Mouse (Mus musculus): ENCODE measurements around the gene Traf3.

The Traf3 gene

DNA sequence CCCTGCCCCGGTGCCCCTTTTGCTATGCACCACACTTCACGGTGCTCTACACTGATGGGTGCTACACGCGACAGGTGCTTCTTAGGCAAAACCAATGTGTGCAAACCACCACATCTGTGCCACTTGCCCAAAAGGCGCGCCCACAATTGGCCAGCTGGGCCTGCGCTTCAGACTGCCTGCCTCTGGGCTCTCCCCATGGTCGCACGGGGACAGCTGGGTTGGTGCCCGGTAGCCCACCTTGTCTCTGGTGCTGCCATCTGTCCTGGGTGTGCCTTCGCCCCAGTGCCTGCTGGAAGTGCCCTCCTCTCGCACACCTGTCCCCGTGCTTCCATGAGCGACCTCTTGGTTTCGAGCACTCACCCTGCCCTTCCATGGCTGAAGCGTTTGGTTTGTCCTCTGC, 97.5 kb downstream of the Traf3 start:
- no peak for DNase-seq (ENCODE audit: low spot score)

- DNase-seq (ENCODE audit: low spot score) = no peak
Measured at GRCm38 (mm10) chr12:111265212-111265611, 99.0 kb downstream of the Traf3 start.

- no peak for DNase-seq (ENCODE audit: low spot score)
Measured at GRCm38 (mm10) chr12:111266592-111266991, 100.4 kb downstream of the Traf3 start.

GRCm38 (mm10) chr12:111267673-111268325, 101.6 kb downstream of the Traf3 start:
- DNase-seq (ENCODE audit: low spot score) = no peak

DNA sequence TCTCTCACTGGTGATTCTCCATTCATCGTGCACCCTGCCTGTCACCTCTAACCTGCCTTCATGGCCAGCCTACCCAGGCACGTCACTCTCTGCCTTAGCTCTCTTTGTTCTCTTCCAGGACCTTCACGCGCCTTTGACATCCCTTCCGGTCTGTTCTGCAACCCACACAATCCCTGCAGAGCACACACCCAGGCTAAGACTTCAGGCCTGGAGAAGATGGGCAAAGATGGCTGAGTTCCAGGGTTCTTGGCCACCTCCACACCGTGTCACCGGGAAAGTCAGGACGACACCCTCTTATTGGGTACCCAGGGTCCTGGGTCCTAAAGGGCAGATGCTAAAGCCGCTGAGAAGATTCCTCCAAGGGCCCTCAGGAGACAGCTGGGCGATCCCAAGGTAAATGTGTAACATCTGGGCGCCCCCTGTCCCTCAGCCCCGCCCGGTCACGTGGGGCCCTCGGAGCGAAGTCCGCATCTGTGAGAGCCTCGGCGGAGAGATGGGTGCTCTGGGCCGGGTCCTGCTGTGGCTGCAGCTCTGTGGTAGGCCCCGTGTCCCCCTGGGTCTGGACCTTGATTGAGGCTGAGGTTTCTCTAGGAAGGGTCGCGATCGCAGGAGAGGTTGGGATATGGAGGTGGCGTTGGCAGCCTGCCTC, 104.6 kb downstream of the Traf3 start, which contains the start of gene Amn:
Amn (plus strand) TSS at position 467 of the 649 bp plus-strand sequence.
- no peak for DNase-seq (ENCODE audit: low spot score)

DNA sequence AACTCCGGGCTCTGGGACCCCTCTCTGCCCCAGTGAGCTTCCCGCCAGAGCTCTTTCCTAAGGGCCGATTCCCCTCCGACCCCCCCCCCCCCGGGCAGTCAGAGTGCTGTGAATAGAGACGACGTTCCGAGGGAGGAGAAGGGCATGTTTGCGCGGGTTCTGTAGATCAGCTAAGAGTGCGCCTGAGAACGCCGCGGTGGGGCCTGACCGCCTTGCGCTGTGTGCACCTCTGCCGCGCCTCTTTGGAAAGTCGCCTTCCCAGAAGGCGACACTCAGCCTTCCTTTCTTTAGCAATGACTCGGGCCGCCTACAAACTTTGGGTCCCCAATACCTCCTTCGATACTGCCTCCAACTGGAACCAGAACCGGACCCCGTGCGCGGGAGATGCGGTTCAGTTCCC, 105.2 kb downstream of the Traf3 start:
- DNase-seq (ENCODE audit: low spot score) = no peak

GRCm38 (mm10) chr12:111271966-111272365, 105.8 kb downstream of the Traf3 start:
- DNase-seq (ENCODE audit: low spot score) = no peak

- DNase-seq (ENCODE audit: low spot score) = peak; percentile 73
Measured at GRCm38 (mm10) chr12:111272420-111272819, 106.2 kb downstream of the Traf3 start.

DNA sequence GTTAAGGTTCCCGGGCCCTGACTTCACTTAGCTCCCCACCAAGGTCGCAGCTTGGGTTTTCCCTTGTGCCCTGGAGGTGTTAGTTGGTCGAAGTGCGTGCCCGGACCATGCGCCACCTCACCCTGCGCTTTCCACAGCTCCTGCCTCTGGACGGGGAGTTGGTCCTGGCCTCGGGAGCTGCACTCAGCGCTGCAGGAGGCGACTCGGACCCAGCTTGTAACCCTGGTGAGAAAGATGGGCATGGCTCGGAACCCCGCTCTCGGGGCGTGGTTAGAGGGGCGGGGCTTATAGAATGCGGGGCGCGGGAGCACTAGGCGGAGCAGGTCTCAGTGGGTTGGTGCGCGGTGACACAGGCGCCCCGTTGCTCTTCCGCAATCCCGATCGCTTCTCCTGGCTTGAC, 107.8 kb downstream of the Traf3 start:
- no peak for DNase-seq (ENCODE audit: low spot score)

DNA sequence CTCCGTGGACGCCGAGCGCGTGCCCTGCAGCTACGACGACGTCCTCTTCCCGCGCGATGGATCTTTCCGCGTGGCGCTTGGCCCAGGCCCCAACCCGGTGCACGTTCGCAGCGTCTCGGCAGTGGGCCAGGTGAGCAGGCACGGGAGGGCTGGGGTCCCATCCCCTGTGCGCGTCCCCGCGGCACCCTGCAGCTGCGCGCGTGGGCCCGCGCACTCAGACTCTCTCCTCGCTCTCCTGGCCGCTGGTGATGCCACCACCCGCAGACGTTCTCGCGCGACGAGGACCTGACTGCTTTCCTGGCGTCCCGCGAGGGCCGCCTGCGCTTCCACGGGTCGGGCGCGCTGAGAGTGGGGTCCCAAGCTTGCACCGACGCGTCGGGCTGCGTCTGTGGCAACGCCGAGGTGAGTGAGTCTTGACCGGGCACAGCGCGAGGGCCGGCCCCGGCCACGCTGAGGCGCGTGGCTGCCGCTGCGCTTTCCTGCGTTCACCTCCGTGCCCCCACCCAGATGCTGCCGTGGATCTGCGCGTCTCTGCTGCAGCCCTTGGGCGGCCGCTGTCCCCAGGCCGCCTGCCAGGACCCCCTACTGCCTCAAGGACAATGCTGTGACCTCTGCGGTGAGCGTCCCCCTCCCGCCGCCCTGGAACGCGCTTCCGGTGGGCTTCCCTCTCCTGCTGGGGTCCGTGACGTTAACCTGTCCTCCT, 108.4 kb downstream of the Traf3 start:
- DNase-seq (ENCODE audit: low spot score) = no peak

GRCm38 (mm10) chr12:111275150-111275841, 109.1 kb downstream of the Traf3 start:
- peak; percentile 42 for DNase-seq (ENCODE audit: low spot score)

DNA sequence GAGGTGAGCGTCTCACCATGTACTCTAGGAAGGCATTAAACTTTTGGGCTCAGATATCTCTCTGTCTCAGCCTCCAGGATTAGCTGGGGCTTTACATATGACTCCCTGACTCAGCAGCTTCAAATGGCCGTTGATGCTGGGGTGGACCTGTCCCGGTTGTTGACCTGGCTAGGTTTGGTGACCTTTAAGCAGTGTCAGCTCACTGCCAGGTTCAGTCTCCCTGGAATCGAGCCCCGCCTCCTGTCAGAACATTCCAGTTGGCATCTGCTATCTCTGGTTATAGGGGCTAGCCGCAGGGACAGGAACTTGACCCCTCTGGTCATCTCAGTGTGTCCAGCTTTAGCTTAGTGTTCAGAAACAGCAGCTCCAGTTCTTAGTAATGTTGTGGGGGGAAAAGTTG, 110.2 kb downstream of the Traf3 start:
- no peak for DNase-seq (ENCODE audit: low spot score)

DNA sequence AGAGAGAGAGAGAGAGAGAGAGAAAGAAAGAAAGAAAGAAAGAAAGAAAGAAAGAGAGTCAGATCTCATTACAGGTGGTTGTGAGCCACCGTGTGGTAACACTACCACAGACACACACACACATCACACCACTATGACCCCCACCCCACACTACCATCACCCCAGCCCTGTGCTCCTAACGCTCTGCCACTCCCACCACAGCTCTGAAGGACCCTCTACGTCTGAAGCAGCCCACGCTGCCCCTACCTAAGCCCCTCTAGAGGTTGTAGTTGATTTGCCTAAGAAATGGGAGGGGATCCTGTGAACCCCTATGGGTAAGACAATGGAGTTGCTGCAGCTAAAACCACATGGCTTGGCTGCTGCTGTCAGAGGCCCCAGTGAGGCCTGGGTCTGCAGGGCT, 117.4 kb downstream of the Traf3 start:
- no peak for DNase-seq (ENCODE audit: low spot score)

DNA sequence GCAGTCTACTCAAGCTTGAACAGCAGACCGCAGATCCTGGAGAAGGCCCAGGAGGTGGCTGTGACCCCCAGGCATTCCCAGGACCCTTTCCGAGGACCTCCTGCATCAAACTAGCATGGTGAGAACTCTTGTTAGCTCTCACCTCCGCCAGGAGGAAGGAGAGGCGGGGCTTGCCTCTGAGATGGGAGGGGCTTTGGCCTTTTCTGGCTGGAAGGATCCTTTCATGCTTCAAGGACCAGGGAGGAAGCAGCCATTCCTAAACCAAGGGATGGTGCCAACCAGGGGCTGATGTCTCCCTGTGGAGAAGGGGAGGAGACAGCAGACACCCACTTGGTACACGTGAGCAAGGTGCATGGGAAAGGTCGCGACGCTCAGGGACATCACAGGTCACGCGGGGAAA, 118.4 kb downstream of the Traf3 start:
- no peak for DNase-seq (ENCODE audit: low spot score)

DNA sequence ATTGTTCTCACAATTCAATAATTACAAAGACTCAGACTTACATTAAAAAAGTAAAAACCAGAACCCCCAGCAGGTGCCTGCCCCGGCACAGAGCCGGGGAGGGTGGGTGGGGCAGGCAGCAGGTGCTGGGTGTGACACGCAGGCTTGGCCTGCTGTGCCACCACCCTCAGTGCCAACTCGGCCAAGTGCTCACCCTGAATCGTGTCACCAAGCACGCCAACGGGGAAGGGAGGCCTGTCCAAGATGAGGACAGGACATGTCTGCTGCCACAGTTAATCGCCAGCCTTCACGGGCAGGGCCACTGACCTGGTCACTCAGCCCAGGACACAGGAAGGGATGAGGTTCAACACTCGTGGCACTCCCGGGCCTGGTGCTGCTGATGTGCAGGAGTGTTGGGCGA, 126.9 kb downstream of the Traf3 start:
- DNase-seq (ENCODE audit: low spot score) = no peak

- no peak for DNase-seq (ENCODE audit: low spot score)
Measured at GRCm38 (mm10) chr12:111301322-111302017, 135.3 kb downstream of the Traf3 start.

- DNase-seq (ENCODE audit: low spot score) = no peak
Measured at GRCm38 (mm10) chr12:111302018-111302345, 135.8 kb downstream of the Traf3 start.

DNA sequence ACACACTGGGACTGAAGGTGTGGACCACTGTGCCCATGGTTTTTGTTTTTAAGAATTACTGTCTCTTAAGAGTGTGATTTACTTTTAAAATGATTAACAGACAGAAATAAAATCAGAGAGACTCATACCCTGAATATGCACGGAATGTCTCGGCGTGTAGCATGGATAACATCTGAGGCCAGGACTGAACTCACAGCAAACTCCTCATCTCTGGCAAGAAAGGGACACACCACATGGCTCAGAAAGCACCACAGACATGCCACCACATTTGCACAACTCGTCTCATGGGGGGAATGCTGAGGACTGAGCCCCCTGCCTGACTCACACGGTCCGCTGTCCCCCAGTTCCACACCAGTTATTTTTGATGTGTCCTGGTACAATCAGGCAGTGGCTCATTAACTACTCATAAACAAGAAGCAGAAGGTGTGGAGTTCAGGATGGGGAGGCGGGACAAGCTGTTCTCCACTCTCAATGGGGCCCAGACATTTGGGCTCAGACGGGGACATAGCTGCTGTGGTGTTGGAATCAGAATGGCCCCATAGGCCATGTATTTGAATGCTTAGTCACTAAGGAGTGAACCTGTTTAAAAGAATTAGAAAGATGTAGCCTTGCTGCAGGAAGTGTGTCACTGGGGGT, 137.7 kb downstream of the Traf3 start:
- DNase-seq (ENCODE audit: low spot score) = no peak

GRCm38 (mm10) chr12:111306821-111307220, 140.7 kb downstream of the Traf3 start:
- DNase-seq (ENCODE audit: low spot score) = no peak

DNA sequence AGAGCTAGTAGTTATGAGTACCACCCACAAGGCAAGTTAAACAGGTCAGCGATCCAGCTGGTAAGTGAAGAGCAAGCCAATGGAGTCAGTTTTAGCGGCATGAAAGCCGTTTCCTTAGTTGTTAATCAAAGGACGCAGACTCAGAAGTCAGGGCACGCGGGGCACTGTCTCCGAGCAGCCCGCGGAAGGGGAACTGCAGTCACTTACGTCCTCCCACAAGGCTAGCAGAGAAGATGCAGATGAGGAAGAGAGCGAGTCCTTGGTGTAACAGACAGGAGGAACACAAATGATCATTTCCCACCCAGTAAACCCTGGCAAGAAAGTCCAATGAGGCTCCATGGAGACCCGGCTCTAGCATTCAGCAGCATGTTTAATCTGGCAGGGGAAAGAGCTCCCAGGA, 143.1 kb downstream of the Traf3 start:
- no peak for DNase-seq (ENCODE audit: low spot score)

GRCm38 (mm10) chr12:111309931-111310330, 143.8 kb downstream of the Traf3 start:
- no peak for DNase-seq (ENCODE audit: low spot score)

DNA sequence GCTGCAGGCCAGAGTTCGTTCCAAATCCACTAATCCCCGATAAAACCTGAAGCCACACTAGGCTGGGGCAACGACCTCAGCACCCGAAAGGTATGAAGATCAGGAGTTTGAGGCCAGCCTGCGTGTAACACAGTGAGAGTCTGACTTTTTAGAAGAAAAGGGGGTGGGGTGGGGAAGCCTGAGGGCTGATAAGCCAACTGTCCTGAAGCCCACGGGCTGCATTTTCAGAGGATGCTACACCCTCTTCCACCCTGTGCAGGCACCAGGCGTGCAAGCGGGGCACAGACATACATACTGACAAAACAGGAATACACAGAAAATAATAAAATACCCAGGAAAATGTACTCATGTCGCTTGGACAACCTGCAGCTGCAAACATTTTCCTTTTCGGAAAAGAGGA, 145.6 kb downstream of the Traf3 start:
- no peak for DNase-seq (ENCODE audit: low spot score)

All from ovary, postnatal 36 days (tissue).